Mouse (Mus musculus) CD4-positive, CD25-positive, alpha-beta regulatory T cell, adult 2 months (primary cell): ENCODE results near the gene Arid1b.
A peak's percentile ranks its signal among the peaks of the same experiment; 100 is the strongest.

Experiments
- DNase-seq: peaks from one replicate; pipeline ENCODE4 v3.0.0-alpha.2; 2012; ENCODE audit warnings: low read depth, low spot score

The Arid1b gene

GRCm38 (mm10) chr17:5238387-5239245 lies 244.5 kb downstream of the Arid1b start:
- DNase-seq: peak; percentile 67

- no peak for DNase-seq
Measured at GRCm38 (mm10) chr17:5244526-5244925, 250.4 kb downstream of the Arid1b start.

DNA sequence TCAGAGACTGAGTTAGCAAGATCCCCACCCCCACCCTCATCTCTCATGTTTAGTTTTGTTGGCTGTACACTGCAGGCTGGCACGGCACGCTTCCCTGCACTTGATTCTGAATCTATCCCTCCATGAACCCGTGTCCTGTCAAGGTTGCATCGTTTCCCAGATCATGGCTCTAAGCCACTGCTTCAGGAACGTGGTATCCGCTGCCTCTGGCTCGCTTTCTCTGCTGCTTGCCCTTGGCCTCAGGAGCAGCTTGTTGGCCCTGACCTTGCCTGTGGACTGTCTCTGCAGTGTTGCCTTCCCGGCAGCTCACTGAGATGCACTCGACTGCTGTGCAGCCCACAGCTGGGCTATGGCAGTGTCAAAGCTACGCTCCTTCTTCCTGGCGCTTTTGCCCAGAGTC lies 252.6 kb downstream of the Arid1b start:
- DNase-seq: no peak

DNA sequence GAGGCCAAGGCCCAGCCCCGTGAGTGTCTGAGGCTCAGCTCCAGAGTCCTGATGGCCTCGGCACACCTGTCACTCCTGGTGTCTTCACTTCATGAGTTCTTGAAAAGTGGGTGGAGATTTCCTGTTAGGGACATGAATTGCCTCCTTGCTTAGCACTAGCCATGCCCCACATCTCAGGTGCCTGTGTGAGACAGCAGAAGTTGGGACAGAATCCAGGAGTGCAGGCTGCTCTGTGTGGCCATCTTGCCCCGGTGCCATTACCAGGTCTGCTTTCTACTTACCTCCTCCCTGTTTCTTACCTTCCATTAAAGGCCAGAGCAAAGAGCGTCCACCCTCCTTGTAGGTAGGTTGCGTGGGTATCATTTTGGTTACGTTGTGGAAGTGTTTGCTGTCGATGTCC lies 253.1 kb downstream of the Arid1b start:
- no peak for DNase-seq

DNA sequence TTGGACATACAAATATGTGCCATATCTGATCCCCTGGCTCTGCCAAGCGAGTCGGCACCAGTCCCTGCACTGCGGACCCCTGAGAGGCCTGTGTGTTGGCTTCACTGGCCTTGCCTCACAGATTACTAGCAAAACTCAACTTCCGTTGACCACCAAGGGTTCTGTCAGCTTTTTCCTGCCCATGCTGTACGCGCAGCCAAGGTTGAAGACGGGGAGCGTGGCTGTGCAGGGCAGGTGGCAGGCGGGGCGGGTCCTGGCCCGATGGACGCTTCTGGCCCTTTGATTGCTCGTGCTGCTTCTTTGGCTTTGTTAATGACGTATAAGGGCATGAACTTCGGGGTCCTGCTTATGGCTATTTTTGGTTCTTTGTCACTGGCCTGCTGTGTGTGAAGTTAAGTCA lies 253.6 kb downstream of the Arid1b start:
- DNase-seq: no peak

DNA sequence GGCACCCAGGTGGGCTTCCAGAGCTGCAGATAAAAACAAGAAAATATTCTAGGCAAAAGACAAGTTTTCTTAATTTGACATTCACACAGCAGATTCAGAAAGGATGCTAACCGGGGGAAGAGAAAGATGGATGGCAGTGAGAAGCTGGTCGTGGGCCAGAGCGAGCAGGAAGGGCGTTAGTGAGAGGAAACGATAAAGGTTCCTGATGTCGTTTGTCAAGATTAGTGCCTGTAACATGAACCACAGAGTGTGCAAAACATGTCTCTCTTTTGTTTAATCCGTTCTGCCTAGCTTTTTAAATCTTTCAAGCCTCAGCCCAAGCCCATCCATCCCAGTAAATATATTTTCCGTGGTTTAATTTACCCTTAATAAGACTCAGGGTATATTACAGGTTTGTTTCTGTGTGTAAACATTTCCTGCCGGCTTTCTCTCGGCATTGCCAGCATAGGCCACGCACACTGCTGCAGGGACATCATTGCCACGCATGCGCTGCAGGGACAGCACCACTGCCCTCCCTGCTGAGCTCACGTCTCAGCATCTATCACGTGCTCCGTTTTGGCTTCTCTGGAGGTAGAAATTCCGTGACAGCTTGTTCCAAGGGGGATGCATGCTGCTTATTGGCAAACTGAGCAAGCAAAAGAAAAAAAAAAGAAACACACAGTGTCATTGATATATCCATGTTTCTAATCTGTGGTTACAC lies 255.0 kb downstream of the Arid1b start:
- DNase-seq: peak; percentile 54

DNA sequence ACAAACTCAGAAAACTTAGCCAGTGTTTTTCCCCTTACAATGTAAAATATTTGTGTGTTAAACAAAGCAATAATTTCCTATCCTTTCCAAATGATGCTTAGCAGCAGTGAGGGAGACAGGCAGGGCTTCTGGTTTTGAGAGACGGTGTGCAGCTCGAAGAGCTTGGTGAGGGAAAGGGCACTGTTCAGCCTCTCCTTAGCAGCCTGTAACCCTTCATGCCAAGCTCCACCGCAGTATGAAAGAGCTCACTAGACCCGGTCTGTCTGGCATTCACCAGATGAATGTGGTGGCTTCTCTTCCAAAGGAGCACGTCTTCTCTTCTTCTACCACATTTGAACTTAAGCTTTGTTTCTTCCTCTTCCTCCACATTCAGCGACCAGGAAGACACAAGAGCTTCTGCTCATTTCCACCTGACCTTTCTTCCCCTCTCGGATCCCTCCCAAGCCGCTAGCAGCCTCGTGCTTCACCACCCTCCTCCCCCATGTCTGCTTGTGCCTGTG lies 255.6 kb downstream of the Arid1b start:
- DNase-seq: peak; percentile 12

DNA sequence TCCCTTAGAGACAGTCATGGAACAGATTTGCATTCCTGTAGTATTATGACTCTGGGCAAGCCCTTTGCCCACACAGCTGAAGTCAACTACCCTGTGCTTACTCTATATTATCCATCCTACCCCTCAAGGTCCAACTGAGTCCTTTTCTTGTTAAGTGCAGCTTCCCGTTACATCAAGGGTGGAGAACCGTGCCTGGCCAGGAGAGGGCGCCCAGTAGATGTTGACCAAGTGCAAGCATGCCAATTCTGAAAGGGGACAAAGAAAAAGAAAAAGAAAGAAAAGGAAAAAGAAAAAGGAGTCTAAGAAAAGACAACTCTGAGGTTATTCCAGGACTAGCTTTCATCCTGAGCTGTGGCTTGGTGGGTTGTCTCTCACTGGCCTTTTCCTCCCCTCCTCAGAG lies 258.3 kb downstream of the Arid1b start:
- DNase-seq: peak; percentile 73

DNA sequence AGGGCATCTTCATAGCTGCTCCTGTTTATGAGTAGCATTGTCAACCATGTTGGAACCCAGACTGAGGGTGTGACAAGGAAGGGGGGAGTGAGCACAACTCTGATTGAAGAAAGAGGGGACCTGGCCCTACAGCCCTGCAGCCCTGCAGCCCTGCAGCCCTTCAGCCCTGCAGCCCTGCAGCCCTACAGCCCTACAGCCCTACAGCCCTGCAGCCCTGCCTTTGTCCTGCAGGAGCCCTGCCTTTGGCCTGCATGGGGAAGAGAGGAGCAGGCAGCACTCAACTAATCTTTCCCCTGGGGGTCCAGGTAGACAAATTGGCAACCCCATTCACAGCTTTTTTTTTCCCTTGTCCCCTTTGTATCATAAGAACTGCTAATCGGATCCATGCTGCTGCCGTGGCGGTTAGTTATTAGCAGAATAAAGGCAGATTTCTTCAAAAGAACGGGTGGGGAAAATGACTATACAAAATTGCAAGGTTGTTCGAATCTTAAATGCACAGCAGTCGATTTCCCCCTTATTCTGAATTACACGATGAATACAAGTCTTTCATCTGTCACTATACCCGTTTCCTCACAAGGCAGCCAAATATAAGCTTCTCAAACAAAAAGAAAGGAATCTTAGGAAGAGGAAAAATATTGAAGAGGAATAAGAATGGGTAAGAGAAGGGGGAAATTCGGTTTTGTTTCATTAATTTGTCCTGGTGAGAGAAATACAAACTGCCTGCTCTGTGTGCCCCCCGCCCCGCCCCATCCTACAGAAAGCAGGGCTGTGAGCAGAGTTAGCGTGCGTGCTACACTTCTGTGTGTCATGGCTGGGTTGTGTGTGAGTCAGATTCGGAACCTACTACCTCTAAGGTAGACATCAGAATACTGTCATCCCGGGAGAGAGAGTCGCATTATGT lies 260.8 kb downstream of the Arid1b start:
- no peak for DNase-seq

GRCm38 (mm10) chr17:5255618-5255933 lies 261.4 kb downstream of the Arid1b start:
- no peak for DNase-seq

- no peak for DNase-seq
Measured at GRCm38 (mm10) chr17:5258978-5259377, 264.8 kb downstream of the Arid1b start.

DNA sequence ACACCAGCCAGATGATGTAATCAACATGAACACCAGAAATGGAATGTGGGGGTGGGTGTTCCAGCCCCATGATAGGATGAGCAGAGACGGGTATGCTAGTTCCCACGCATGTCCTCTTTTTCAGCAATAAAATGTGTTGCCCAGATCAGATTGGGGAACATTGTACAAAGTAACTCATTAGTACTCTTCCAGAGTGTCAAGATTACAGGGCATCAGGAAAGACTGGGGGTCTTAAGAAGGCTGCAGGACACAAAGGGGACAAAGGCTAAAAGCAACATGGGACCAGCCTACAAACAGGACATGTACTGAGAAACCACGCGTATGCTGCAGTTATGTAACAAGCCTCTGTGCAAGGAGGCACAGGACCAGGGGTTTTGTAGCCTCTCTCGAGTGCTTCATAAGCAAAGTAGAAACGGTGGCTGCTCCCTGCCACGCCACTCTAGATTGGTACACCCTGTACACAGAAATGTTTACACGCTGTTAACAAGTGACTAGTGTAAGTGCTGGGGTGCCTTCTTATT lies 267.1 kb downstream of the Arid1b start:
- DNase-seq: no peak

GRCm38 (mm10) chr17:5261874-5262605 lies 267.9 kb downstream of the Arid1b start:
- DNase-seq: no peak

DNA sequence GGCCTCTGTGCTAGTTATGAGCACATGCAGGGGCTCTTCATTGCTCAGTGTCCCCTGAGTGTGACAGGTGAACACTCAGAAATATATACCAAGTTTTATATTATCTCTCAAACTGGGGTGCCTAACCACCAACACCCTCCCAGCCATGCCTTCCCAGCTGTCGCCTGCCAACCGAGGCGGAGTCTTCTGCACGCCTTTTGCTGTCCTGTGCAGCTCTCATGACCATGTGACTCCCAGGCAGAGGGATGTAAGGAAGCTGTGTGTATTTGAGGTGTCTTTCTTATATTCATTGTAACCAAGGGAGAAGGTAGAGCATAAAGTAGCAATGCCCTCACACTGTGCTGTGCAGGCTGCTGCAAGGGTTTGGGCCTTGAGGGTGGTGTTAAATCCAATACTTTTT lies 268.7 kb downstream of the Arid1b start:
- DNase-seq: no peak

- DNase-seq: no peak
Measured at GRCm38 (mm10) chr17:5264783-5265182, 270.7 kb downstream of the Arid1b start.

DNA sequence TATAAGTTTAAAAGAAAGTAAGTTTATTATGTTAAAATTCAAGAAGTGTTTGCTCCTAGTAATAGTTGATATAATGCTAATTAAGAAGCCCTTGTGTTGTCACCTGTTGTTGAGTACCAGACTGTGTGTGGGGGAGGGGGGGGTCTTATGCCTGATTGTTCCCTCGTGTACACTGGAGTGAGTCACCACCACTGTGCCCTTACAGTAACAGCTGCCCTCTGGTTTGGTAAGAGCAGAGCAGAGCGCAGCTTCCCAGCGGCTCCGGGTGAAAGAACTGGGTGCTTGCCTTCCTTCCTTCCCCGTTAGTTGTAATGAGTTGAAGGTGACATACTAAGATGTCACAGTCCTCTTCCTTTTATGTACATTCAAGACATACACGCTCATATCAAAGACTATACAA lies 271.5 kb downstream of the Arid1b start:
- no peak for DNase-seq

- no peak for DNase-seq
Measured at GRCm38 (mm10) chr17:5267747-5268146, 273.6 kb downstream of the Arid1b start.

GRCm38 (mm10) chr17:5269302-5269701 lies 275.2 kb downstream of the Arid1b start:
- DNase-seq: no peak

DNA sequence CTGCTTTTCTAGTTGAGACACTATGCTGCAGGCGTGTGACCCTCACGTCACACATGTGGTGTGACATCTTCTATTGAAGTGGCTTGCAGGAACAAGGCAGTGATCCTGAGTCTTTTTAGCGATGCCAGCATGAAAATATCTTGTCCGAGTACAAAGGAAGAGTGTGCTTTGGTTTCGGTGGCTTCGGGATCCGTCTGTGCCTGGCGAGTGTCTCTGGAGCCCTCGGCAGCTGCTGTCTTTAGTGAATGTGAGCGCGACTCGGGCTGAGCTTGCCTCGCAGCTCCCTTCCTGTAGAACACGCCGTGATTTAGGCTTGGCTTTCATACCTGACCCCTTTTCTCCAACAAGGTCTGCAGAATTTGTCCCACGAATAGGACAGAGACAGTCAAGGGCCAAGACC lies 275.6 kb downstream of the Arid1b start:
- DNase-seq: no peak

GRCm38 (mm10) chr17:5270823-5271222 lies 276.7 kb downstream of the Arid1b start:
- DNase-seq: no peak

DNA sequence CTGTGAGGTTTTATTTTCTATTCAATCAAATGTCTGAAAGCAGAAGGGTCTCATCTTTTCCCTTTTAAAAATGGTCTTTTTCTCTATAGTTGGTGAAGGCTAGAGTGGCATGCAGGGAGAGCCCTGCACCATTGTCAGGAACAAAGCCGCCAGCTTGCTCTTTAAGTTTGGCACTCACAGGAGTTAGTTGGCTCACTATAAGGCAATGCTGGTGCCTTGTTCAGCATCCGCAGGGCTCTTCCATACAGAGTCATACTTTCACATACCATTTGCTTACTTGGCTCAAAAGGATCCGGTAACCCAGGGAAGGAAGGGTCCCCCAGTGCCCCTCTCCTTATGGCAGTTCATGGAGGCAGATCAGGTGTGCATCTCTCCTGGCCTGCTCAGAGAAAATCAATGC lies 279.0 kb downstream of the Arid1b start:
- DNase-seq: no peak
